Comparison of ENCODE assay signal across 26 mouse cellular contexts in the genomic region with DNA sequence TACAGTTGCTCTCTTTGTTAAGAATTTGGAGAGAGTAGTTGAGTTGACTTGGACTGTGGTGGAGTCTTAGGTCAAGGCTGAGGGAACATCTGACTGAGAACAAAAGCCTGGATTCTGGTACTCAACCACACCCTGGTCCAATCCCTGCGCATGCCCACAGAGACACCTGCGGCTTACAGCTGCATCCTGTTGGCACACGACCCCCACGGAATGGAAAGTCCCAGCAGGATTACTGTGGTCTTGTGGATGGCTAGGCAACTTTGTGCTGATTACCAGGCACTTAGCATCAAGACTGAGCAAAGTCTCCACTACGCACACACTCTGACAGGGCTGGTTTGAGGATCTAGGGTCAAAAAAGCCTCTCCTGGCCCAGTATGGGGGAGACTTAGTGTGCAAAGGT.
DNase-seq lines count a peak whose midpoint lies in the region; ATAC-seq and TF ChIP-seq lines count a peak whose summit lies in the region.
"Had no signal": no experiment of that assay in that cellular context is flagged by ENCODE, and none has a peak within 500 bp of the region (broad histone marks: within the 10 kb centered on the region; RNA-seq: fewer than 3 reads in every experiment).

No protein-coding gene starts in this region.

- no peak overlapping the region for H3K9ac ChIP-seq in midbrain, embryonic 11.5 days (ENCODE audit: low read length)
- no peak overlapping the region for H3K9ac ChIP-seq in midbrain, embryonic 14.5 days (replicated peaks; ENCODE audit: low read length)
- H3K9ac ChIP-seq: embryonic facial prominence, embryonic 13.5 days; forebrain, embryonic 12.5 days; forebrain, embryonic 15.5 days; hindbrain, embryonic 14.5 days had no signal

- H3K4me3 ChIP-seq in midbrain, embryonic 11.5 days (ENCODE audit: low read depth, low read length): no peak overlapping the region
- no peak overlapping the region for H3K4me3 ChIP-seq in midbrain, embryonic 14.5 days (replicated peaks; ENCODE audit: low read depth, low read length)
- H3K4me3 ChIP-seq in myocyte: no peak overlapping the region
- H3K4me3 ChIP-seq: embryonic facial prominence, embryonic 10.5 days; embryonic facial prominence, embryonic 13.5 days; erythroblast, embryonic 14.5 days; forebrain, embryonic 12.5 days; forebrain, embryonic 15.5 days; heart, adult 2 months had no signal

- H3K4me2 ChIP-seq in midbrain, embryonic 11.5 days: no peak overlapping the region
- no peak overlapping the region for H3K4me2 ChIP-seq in midbrain, embryonic 14.5 days (ENCODE audit: low read length)
- no peak overlapping the region for H3K4me2 ChIP-seq in myocyte (ENCODE audit: low read depth)
- H3K4me2 ChIP-seq: embryonic facial prominence, embryonic 13.5 days; forebrain, embryonic 12.5 days; forebrain, embryonic 15.5 days; heart, embryonic 11.5 days; hindbrain, embryonic 14.5 days had no signal

- H3K36me3 ChIP-seq in midbrain, embryonic 11.5 days (ENCODE audit: control insufficient read depth, insufficient read depth, low read length): no peaks in the 10 kb centered on the region
- H3K36me3 ChIP-seq in midbrain, embryonic 14.5 days (ENCODE audit: control insufficient read depth, insufficient read depth, low read length): no peaks in the 10 kb centered on the region
- no peaks in the 10 kb centered on the region for H3K36me3 ChIP-seq in myocyte (ENCODE audit: control insufficient read depth, insufficient read depth)
- H3K36me3 ChIP-seq: embryonic facial prominence, embryonic 10.5 days; embryonic facial prominence, embryonic 13.5 days; forebrain, embryonic 12.5 days; forebrain, embryonic 15.5 days had no signal

- no peak for ATAC-seq in midbrain, embryonic 11.5 days (ENCODE audit: low FRiP score)
- ATAC-seq in midbrain, embryonic 14.5 days (ENCODE audit: low FRiP score, low TSS enrichment): no peak
- ATAC-seq: forebrain, embryonic 15.5 days had no signal

- no peak overlapping the region for H3ac ChIP-seq in myocyte (ENCODE audit: control insufficient read depth, insufficient read length)

- WGBS in midbrain, embryonic 11.5 days: 75% methylated on average over 5 of the region's 5 CpGs
- WGBS in midbrain, embryonic 14.5 days: 86% methylated on average over 5 of the region's 5 CpGs

- peak; percentile 3 for DNase-seq in heart, adult 8-10 months (ENCODE audit: low spot score)
- no peak for DNase-seq in heart, postnatal 4 days
- peak; percentile 51 for DNase-seq in midbrain, embryonic 11.5 days (ENCODE audit: low spot score, missing footprints)
- DNase-seq in midbrain, embryonic 14.5 days: no peak
- peak; percentile 14 for DNase-seq in Muller cell, postnatal 12 days (ENCODE audit: inconsistent ontology term)
- DNase-seq in cerebellum, adult 9-11 months: no peak
- DNase-seq: adrenal gland, adult 2 months; adrenal gland, postnatal 14 days; B cell, adult 2 months; cerebellum, adult 11 months; cerebellum, adult 2 months; cerebellum, postnatal 10 days; cerebellum, postnatal 36 days; embryo, embryonic 11 days; gastrocnemius, postnatal 25 days; heart, postnatal 36 days had no signal

- no peaks in the 10 kb centered on the region for H3K4me1 ChIP-seq in midbrain, embryonic 11.5 days (ENCODE audit: control insufficient read depth, insufficient read depth, low read length)
- no peaks in the 10 kb centered on the region for H3K4me1 ChIP-seq in midbrain, embryonic 14.5 days (ENCODE audit: control insufficient read depth, insufficient read depth, low read length)
- H3K4me1 ChIP-seq: forebrain, embryonic 12.5 days; forebrain, embryonic 15.5 days had no signal

- no peaks in the 10 kb centered on the region for H3K79me2 ChIP-seq in myocyte (ENCODE audit: control insufficient read depth, insufficient read depth)

- H3K27me3 ChIP-seq in midbrain, embryonic 11.5 days (ENCODE audit: control insufficient read depth, insufficient read depth, low read length): no peaks in the 10 kb centered on the region
- H3K27me3 ChIP-seq in midbrain, embryonic 14.5 days (ENCODE audit: control insufficient read depth, insufficient read depth, low read length): no peaks in the 10 kb centered on the region
- H3K27me3 ChIP-seq in myocyte (ENCODE audit: control insufficient read depth, insufficient read depth, insufficient read length): no peaks in the 10 kb centered on the region
- H3K27me3 ChIP-seq: CH12.LX; embryonic facial prominence, embryonic 13.5 days; forebrain, embryonic 12.5 days; forebrain, embryonic 15.5 days had no signal

- no peak overlapping the region for H3K27ac ChIP-seq in midbrain, embryonic 11.5 days (ENCODE audit: low read depth, low read length)
- no peak overlapping the region for H3K27ac ChIP-seq in midbrain, embryonic 14.5 days (replicated peaks; ENCODE audit: low read depth, low read length)
- H3K27ac ChIP-seq: embryonic facial prominence, embryonic 10.5 days; embryonic facial prominence, embryonic 13.5 days; forebrain, embryonic 12.5 days; forebrain, embryonic 15.5 days; heart, adult 2 months; hindbrain, embryonic 14.5 days had no signal

- no peaks in the 10 kb centered on the region for H3K9me3 ChIP-seq in midbrain, embryonic 11.5 days (ENCODE audit: control insufficient read depth, low read length)
- no peaks in the 10 kb centered on the region for H3K9me3 ChIP-seq in midbrain, embryonic 14.5 days (ENCODE audit: control insufficient read depth, low read length)
- H3K9me3 ChIP-seq: embryonic facial prominence, embryonic 10.5 days; embryonic facial prominence, embryonic 13.5 days; forebrain, embryonic 12.5 days; forebrain, embryonic 15.5 days had no signal

- TF ChIP-seq POLR2A in myocyte (IDR thresholded peaks at IDR 0.05; ENCODE audit: insufficient read length, low read depth): no peak

TF ChIP-seq in myocyte, 11 proteins besides CTCF, POLR2A, EP300 and RAD21:
- TF ChIP-seq SRF (IDR thresholded peaks at IDR 0.05; ENCODE audit: control insufficient read depth, insufficient read length, low read depth) (no peak), USF1 (IDR thresholded peaks at IDR 0.05; ENCODE audit: low read depth) (no peak), CEBPB (IDR thresholded peaks at IDR 0.05; ENCODE audit: insufficient read depth, poor library complexity, severe bottlenecking) (no peak), E2F4 (IDR thresholded peaks at IDR 0.05; ENCODE audit: insufficient read depth) (no peak), TCF12 (IDR thresholded peaks at IDR 0.05; ENCODE audit: insufficient read depth, poor library complexity, severe bottlenecking) (no peak), MYOG (IDR thresholded peaks at IDR 0.05; ENCODE audit: control insufficient read depth in 1 of 3, insufficient read depth in 1 of 3, insufficient read length in 2 of 3, low read depth in 2 of 3) (peak in 2 of 3 experiments; percentile 49 to 65), REST (IDR thresholded peaks at IDR 0.05; ENCODE audit: insufficient read depth, insufficient read length) (no peak), MYOD1 (IDR thresholded peaks at IDR 0.05; ENCODE audit: control insufficient read depth in 1 of 3, insufficient read length in 2 of 3, low read depth in 2 of 3) (peak in 2 of 3 experiments; percentile 34 to 39), MAX (IDR thresholded peaks at IDR 0.05; ENCODE audit: low read depth) (no peak)

Comparison
In these comparisons a context has a peak if more than half of its experiments do, and no peak if none do; other contexts are left out.
1. DNase-seq: peak in heart, adult 8-10 months (single experiment), midbrain, embryonic 11.5 days (single experiment) and Muller cell, postnatal 12 days (single experiment); none in heart, postnatal 4 days (single experiment), midbrain, embryonic 14.5 days (single experiment) and cerebellum, adult 9-11 months (single experiment).